Mouse (Mus musculus): ENCODE measurements around the gene Slc23a4.

Gene Slc23a4

DNA sequence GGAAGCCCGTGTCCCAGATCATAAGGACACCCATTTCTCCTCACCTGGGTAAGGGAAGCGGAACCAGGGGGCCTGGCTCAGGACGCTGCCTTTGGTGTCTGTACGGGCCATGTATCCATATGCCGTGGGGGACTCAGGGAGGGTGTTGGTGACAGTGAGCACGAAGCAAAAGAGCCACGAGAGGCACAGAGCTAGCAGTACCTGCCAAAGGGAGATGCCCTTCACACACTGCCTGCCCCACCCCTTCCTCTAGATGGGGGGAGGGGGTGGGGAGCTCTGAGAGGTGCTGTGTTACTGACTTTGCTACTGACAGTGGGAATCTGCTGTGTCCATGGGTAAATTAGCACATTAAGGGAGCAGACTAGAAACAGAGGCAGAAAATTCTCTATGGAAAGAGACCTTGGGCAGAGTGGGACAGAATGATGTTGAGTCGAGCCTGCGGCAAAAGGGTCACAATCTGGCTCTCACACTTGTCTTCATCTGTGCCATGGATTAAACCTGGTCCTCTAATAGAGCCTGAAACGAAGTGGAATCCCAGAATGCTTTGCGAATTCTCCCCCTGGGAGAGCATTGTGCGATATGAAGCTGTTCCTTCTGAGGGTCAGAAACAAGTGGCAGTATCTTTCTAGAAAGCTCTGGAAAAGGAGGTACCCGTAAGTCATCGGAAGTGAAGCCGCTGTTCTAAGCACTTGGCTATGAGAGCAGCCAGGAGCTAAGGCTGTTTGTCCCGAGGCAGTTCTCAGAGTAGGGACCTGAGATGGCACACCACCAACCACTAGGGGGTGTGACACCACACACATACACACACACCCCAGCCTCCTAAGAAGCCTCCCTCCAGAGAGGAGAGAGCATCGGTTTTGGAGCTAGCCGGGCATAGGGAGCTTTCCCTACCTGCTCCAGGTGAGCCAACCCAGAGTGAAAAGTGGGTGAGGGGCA is 33.0 kb downstream of the Slc23a4 start:
- DNase-seq (ENCODE audit: low read depth) = peak; percentile 73

DNA sequence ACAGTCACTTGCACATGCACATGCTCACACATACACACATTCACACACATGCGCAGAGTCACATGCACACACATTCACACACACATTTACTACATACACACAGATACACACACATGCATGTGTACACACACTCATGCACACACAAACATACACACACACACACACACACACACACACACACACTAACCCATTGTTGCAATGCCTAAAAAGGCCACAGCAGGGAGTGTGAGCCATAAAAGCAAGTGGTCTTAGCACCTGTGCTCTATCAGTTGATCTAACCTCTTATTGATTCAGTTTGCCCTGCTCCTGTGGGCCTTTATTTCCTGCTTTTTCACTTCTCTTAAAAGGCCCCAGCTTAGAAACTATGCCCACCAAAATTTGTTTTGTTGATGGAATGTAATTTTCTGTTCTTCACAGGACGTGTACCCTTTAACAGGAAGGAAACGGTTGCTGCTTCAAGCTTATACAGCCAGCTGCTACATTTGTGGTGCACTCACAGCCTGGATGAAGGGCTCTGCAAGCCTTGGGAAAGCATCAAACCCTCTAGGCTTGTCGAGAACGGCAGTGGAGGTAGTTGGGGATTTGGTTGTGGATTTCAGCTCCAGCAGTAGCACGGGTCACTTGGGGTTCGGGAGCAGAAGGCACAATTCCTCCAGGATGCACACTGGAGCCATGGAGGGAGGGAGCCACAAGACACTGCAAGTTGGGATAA is 36.1 kb downstream of the Slc23a4 start:
- peak; percentile 15 for DNase-seq (ENCODE audit: low read depth)

DNA sequence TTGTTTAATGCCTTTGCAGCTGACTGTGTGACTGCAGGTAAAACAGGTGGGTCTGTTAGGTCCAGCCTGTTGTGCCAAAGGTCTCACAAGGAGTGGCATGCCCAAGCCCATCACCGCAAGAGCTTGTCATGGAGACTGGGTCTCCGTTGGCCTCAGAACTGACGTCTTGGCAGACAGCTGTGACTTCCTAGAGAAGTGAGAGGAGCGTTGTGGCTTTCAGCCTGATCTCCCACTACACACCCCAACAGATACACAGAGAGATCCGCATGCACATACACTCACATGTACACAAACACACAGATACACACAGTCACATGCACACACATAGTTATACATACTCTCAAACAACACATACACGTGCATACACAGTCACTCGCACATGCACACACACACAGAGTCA is 36.7 kb downstream of the Slc23a4 start:
- no peak for DNase-seq (ENCODE audit: low read depth)

DNA sequence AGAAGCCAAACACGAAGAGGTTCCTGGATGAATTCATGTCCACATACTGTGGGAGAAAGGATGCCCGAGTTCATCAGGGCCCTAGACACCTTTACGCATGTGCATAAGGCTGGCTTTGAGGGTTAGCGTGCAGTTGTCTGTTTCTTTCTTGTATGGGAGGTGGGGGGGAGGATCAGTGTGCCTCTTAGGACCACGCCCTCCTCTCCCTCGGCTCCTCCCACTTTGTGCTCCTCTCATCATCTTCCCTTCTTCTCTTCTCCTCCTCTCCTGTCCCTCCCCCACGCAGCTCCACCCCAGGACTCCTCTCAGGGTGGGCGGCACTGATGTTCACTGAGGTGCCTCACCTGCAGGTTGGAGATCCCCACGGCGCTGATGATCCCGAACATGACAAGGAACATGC is 39.7 kb downstream of the Slc23a4 start:
- DNase-seq (ENCODE audit: low read depth) = no peak

DNA sequence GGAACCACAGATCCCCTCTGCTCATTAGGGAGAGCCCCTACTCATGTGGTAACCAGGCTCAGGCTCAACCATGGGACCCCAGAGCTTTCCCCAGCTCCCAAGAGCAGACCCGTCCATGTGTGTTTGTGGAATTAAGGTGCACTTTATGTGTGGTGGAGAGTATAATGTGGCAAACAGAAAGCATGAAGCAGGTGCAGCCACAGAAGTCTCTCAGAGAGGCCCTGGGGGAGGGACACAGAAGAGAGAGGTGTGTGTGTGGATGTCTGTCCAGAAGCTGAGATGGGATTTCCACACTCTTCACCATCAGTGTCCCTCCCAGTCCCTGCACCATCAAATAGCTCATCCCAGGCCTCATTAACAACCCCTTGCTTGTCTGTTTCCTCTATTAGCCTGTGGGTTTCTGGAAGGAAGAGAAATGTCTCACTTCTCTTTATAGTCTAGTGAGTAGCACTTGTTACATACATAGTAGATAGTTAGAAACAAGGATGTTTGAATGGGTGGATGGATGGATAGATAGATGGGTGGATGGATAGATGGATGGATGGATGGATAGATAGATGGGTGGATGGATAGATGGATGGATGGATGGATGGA is 41.6 kb downstream of the Slc23a4 start:
- DNase-seq (ENCODE audit: low read depth) = no peak

DNA sequence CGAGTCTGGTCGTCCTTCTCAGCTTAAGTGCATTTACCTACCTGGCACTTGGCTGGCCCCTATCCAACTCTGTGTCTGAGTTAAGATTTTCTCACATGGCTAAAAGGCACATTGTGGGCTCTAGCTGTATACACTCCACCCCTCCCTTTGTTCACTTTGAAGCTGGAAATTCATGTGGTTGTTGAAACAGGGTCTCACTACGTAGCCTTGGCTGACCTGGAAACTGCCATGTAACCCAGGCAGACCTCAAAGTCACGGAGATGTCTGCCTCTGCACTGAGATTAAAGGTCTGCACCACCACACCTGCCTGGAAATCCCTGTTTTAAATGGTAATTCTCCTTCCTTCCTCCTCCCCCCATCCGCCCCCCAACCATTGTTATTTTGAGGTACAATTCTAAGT is 44.7 kb downstream of the Slc23a4 start:
- no peak for DNase-seq (ENCODE audit: low read depth)

DNA sequence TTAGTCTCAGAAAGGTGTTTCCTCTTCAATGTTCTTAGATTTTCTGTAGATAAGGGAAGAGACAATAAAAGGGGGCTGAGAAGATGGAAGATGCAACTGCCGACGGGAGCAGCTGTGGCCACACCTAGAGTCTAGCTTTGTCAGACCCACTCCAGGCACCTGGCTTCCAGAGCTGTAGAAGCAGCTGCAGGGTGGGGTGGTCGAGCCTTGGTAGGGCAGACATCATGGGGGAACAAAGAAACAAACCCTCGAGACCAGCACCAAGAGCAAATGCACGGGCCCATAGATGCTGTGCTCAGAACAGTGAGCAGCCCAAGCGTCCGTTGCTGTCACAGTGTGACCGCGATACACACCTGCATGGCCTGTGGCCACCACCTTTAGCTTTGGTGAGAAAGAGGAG is 45.8 kb downstream of the Slc23a4 start:
- no peak for DNase-seq (ENCODE audit: low read depth)

DNA sequence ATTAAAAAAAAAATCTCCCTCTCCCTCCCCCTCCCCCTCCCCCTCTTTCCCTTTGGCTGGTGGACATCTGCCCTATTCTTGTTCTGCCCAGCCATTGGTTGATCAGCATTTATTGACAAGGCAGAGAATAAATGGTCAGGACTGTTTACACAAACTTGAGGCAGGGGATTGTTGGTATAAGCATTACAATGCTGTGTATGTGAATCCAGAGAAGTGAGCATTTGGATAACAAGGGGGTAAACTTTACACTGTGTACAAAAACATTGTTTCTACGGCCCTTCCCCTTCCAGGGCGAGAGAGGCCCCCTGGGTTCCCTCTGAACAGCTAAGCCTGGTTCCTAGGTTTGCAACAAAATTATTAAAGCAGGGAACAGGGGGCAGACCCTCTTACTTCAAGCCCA is 46.7 kb downstream of the Slc23a4 start:
- DNase-seq (ENCODE audit: low read depth) = no peak

DNA sequence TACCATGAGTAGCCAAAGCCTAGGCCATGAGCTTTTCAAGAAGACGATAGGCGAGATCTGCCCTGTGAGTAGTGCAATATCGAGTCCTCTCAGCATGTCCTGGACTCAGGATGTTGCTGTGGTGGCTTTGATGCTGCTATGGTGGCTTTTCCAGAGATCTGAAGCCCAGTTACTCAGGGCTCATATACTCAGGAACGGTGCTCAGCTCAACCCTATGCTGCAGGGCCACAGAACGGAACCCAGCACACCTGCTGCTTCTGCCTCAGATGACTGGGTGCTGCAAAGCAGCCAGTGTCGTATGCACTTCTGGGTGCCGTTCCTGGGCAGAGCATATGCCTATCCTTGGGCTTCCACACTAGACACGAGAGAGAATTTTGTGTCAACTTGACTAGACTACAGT is 48.8 kb downstream of the Slc23a4 start:
- no peak for DNase-seq (ENCODE audit: low read depth)

DNA sequence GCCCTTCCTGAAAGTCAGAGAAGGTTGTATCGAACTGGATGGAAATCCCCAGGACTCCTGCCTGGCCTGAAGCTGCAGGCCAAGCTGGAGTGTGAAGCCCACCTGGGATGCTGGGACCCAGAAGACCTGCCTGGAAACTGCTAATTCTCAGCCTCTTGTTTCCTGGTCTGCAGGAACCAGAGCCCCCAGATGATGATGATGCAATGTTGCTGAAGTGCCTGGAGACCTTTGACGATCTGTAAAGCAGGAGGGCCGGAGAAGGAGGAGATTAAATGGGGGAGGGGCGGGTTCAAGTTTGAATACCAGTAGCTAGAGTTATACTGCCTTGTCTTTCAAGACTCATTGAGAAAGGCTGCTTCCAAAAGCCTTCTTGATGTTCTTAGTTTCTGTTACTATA is 49.3 kb downstream of the Slc23a4 start:
- DNase-seq (ENCODE audit: low read depth) = no peak

DNA sequence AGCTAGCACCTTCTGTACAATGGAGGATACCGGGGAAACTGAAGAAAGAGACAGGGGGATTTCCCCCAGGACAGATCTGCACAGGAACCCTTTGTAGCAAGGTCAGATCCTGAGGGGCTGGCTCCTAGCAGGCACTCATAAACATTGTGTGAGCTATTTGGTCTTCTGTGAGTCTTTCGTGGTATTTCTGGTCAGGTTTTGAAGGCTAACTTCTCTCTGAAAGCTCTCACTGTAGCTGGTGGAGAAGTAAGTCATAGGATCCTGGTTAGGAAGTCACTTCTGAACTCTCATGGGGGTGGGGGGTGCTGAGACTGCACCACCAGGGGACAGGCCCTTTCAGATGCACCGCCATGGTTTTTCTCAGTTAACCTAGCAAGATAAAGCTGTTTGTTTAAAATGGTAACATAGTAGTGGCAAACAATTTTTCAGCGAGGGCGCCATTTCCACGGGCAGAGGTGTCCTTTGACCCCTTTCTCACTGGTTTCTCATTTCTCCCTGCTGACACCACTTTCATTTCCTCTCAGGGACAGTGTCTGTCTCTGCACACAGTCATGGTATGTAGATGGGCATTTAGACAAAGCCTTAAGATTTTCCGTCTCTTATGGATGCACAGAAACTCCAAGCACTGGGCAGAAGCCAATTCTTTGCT is 49.8 kb downstream of the Slc23a4 start:
- DNase-seq (ENCODE audit: low read depth) = peak; percentile 59

DNA sequence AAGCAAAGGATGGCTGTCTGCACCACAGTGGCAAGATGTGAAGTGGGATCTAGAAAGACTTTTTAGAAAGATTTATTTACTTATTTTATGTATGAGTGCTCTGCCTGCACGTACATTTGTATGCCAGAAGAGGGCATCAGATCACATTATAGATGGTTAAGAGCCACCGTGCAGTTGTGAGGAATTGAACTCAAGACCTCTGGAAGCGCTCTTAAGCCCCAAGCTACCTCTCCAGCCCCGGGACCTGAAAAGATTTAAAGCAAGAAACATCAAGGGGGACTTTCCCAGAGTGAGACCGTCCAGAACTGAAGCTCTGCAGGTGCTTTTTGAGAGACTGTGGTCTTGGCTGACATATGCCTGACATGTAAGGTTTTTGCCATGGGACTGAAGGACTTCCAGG is 51.5 kb downstream of the Slc23a4 start:
- DNase-seq (ENCODE audit: low read depth) = peak; percentile 34

DNA sequence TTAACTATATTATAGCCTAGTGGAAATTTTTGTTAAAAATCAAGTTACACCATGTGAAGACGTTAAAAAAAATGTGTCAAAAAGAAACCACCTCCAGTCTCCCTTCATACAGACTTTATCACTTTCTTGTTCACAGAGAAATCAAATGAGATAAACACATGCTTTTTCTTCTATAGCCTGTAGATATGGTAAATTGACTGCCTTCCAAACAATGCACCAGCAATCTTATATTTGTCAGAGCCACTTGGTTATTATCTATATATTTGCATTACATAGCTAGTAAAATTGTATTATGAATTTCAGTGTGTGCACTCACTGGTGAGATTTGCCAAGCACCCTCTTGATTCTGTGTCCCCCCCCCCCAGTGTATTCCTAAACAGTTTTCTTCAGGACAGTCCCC is 55.6 kb downstream of the Slc23a4 start:
- DNase-seq (ENCODE audit: low read depth) = no peak

DNA sequence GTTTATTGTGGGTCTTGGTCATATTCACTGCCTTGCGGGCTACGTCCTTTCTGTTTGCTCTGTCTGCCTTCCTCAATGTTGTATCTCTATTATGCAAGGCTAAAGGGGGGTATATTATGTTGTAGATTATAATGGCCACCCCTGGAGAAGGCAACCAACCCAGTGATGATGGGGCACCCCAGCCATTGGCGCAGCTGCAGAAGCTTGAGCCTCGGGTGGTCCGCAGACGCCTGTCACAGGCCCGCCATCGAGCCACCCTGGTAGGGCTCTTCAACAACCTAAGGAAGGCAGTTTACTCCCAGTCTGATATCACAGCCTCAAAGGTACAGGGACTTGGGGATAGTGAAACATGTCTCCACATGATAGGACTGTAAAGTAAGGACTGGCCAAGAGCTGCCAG is 60.6 kb downstream of the Slc23a4 start:
- no peak for DNase-seq (ENCODE audit: low read depth)

DNA sequence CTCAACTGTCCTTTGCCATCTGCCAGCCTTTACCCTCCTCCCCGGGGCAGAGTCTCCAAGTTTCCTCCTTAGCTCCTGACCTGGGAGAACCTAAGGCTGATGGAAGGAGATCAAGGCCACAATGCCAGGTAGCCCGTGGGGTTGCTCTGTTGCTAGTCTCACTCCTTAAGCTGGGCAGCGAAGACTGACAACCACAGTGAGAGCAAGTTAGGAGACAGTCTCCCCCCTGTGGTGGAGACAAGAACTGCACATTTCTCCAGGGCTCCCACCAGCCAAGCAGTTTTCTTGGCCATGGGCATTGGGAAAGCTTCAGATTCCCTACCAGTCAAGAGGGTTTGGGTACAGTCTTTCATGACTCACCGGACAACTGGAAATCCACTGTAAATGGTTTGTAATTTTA is 61.0 kb downstream of the Slc23a4 start:
- DNase-seq (ENCODE audit: low read depth) = peak; percentile 79

DNA sequence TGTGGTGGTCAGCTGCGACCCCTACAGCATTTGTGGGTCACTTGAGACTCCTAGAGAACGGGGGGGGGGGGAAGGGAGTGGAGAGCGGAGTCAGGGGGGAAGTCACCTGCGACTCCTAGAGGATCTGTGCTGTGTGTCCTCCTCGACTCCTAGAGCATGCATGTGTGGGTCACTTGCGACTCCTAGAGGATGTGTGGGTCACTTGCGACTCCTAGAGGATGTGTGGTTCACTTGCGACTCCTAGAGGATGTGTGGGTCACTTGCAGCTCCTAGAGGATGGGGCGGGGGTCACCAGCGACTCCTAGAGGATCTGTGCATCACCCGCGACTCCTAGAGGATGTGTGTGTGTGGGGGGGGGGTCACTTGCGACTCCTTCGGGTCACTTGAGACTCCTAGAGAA is 66.3 kb downstream of the Slc23a4 start:
- peak; percentile 70 for DNase-seq (ENCODE audit: low read depth)

DNA sequence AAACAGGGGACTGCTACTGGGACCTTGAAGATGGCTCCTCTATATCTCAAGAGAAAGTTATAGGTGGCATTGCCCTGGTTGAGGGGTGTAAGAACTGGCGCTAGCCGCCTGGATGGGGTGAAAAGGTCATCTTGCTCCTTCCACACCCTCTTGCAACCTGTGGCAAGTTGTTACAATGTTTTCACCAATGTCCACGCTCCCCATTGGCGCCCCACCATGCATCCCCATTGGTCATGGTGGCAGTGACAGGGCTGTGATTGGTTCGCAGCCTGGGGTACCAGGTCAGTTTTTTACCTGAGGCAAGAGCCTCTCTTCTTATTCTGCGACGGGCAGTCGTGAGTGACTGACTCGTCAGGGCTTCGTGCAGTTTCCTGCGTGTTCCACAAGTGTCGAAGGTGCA is 67.6 kb downstream of the Slc23a4 start:
- no peak for DNase-seq (ENCODE audit: low read depth)

DNA sequence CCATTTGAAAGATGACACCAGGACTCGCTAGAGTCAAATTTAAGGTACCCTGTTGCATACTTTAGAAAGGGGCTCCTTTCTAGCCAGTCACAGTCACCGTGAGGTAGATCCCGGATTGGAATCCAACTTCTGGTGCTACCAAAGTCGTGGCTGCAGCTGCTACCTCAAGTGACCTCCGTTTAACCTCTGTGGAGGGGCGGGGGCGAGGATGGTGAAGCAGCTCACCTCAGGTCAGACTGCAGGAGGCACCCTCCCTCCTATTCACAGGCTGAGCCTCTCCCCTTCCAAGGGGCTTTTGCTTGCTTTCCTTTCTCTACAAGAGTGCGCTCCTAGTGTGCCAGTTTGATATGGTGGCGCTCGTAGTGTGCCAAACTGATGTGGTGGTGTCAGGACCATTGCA is 68.2 kb downstream of the Slc23a4 start, which contains the start of gene Stra8:
Gene Stra8 (plus strand): TSS at position 208 of the 400 bp plus-strand sequence.
- DNase-seq (ENCODE audit: low read depth) = no peak

DNA sequence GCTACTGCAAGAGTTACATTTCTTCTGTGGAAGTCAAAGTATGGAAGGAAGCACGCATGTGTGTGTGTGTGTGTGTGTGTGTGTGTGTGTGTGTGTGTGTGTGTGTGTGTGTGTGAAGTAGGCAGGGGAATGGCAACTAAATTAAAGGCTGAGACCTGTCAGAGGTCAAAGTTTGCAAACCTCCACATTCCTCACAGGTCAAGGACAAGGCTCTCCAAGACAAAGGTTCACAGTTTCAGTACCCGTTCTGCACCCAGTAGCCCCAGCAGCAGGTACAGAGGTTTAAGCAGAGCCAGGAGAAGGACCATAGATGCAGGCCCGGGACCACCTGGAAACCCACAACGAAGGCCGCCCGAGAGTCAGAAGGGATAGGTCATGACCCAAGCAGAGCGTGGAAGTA is 69.1 kb downstream of the Slc23a4 start:
- no peak for DNase-seq (ENCODE audit: low read depth)

DNA sequence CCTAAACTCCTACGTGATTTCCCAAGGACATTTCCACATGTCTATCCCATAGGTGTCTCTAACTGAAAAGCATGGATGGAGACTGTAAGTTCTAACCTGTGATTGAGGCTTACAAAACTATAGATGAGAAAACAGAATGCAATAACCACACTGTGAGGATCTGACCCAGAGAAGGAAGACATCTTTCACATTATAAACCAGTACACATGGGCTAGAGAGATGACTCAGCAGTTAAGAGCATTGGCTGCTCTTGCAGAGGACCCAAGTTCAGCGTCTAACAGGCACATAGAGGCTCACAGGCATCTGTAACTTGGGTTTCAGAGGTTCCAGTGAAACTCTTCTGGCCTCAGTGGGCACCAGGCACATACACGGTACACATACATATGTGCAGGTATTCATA is 73.7 kb downstream of the Slc23a4 start:
- no peak for DNase-seq (ENCODE audit: low read depth)

DNA sequence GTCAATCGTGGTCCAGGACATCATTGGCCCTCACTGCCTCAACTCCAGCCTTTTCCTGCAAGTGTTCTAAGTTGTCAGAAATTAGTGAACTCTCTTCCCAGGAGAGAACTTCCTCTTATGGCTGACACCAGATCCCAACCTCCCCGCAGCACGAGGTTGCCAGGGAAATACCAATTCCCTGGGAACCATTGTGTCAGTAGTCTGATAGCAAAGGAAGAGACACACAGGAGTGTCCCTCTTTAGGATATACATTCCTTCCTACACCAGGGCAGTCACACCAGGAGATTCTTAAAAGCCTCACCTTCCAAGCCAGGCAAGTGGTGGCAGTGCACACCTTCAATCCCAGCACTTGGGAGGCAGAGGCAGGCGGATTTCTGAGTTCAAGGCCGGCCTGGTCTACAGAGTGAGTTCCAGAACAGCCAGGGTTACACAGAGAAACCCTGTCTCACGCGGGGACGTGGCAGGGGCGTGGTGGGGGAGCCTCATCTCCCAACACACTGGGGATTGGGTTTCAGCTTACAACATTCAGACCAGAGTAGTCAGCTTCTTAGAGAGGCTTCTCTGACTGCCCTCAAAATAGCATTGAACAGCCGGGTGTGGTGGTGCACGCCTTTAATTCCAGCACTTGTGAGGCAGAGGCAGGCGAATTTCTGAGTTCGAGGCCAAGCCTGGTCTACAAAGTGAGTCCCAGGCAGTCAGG is 74.7 kb downstream of the Slc23a4 start:
- no peak for DNase-seq (ENCODE audit: low read depth)

All from induced T-regulatory cell, adult 2 months (primary cell).